Mouse (Mus musculus) lung, embryonic 15.5 days (tissue): ENCODE measurements at regions not wholly inside any gene's neighbourhood (a gene's known extent, or its start where the extent isn't known, plus 50 kb on each side); places are given as distances from the start of the nearest gene placed in this dataset.

Experiments used
- ATAC-seq: fragments of 200-750 bp; cut with Nextera tagmentation; 2 replicates; pipeline ENCODE4 v1.8.0; 2017; ENCODE audit warnings: moderate number of reproducible peaks, borderline replicate concordance; ENCODE audit not compliant: low FRiP score, low TSS enrichment; ENCODE audit errors: extremely low read depth
- H3K27ac ChIP-seq: fragments of 300-500 bp; sonication (generic); 2 replicates; pipeline ENCODE4 v1.5.1; 2015; ENCODE audit warnings: moderate library complexity, mild to moderate bottlenecking, inconsistent platforms
- H3K27me3 ChIP-seq: fragments of 300-500 bp; sonication (generic); 2 replicates; pipeline ENCODE4 v1.6.1; 2015; ENCODE audit warnings: inconsistent platforms
- H3K36me3 ChIP-seq: fragments of 300-500 bp; sonication (generic); 2 replicates; pipeline ENCODE4 v1.6.1; 2015; ENCODE audit warnings: inconsistent platforms
- H3K4me1 ChIP-seq: fragments of 300-500 bp; sonication (generic); 2 replicates; pipeline ENCODE4 v1.6.1; 2015; ENCODE audit warnings: inconsistent platforms
- H3K4me2 ChIP-seq: fragments of 300-500 bp; sonication (generic); 2 replicates; pipeline ENCODE4 v1.6.1; 2015; ENCODE audit warnings: inconsistent platforms, mild to moderate bottlenecking, moderate library complexity
- H3K4me3 ChIP-seq: fragments of 300-500 bp; sonication (generic); 2 replicates; pipeline ENCODE4 v1.5.1; 2015; ENCODE audit warnings: mild to moderate bottlenecking, inconsistent platforms
- H3K9ac ChIP-seq: fragments of 300-500 bp; sonication (generic); 2 replicates; pipeline ENCODE4 v1.6.1; 2015; ENCODE audit warnings: inconsistent platforms
- H3K9me3 ChIP-seq: fragments of 300-500 bp; sonication (generic); 2 replicates; pipeline ENCODE4 v1.6.1; 2016; ENCODE audit warnings: inconsistent platforms
- WGBS: fragments of 180-500 bp; shearing (Covaris S2); methylation state at CpG from one replicate; pipeline ENCODE4 v1.1.7; 2015; 5-methylcytosine and 5-hydroxymethylcytosine counted together

- Histone ChIP-seq H3K27me3 (no peaks in the 10 kb centered on the region), H3K36me3 (no peaks in the 10 kb centered on the region), H3K4me3 (no peak overlapping the region), H3K4me2 (no peak overlapping the region), H3K9me3 (no peaks in the 10 kb centered on the region), H3K27ac (no peak overlapping the region), H3K4me1 (no peaks in the 10 kb centered on the region; the same call in none of the 2 replicates), H3K9ac (no peak overlapping the region)
- ATAC-seq, result no peak
- WGBS, result 31% methylated on average over 11 of the region's 11 CpGs
These were observed 283.4 kb downstream of the Rps24 start for GRCm38 (mm10) chr14:24770015-24770977.

DNA sequence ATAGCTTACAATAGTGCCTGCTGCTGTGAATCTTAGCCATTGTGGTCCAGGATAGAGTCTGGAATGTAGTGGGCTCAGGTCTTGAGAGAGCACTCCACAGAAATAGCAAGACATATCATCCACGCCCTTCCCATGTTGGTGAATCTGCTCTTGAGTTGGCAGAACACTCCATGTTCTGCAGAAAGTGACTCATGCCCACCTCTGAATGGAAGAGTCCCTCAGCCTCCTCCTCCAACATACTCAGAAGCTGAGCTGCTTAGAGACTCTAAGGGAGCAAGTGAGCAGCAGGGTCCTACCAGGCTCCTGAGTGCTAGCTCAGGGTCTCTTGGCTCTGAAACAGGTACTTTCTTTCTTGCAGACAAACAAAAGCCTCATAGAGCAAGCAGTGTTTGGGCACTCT, 284.7 kb downstream of the Rps24 start:
- no peak overlapping the region for H3K4me2 ChIP-seq
- H3K27ac ChIP-seq, result no peak overlapping the region
- no peak overlapping the region for H3K4me3 ChIP-seq
- no peak for ATAC-seq
- H3K27me3 ChIP-seq, result no peaks in the 10 kb centered on the region
- 71% methylated on average over 1 of the region's 1 CpGs for WGBS
- no peak overlapping the region for H3K9ac ChIP-seq
- H3K36me3 ChIP-seq, result no peaks in the 10 kb centered on the region
- H3K9me3 ChIP-seq, result no peaks in the 10 kb centered on the region
- H3K4me1 ChIP-seq, result no peaks in the 10 kb centered on the region; the same call in none of the 2 replicates

DNA sequence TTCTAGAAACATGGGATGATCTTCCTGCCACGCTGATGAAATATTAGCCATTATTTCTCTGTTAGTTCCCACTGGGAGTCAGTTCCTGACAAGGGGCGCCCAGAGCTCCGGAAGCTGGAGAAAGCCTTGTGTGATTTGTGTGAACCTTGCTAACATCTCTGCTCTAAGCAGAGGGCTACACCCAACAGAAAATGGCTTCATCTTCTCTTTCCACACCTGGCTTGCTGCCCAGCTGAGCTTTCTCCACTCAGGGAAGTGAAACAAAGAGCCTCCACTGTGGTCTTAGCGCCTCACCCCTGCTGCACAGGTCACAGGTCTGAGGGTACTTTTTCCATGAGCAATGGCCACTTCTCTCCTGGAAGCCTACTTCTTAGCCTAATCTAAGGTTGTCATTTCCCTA, 285.2 kb downstream of the Rps24 start:
- 60% methylated on average over 4 of the region's 4 CpGs for WGBS
- no peaks in the 10 kb centered on the region; the same call in none of the 2 replicates for H3K4me1 ChIP-seq

DNA sequence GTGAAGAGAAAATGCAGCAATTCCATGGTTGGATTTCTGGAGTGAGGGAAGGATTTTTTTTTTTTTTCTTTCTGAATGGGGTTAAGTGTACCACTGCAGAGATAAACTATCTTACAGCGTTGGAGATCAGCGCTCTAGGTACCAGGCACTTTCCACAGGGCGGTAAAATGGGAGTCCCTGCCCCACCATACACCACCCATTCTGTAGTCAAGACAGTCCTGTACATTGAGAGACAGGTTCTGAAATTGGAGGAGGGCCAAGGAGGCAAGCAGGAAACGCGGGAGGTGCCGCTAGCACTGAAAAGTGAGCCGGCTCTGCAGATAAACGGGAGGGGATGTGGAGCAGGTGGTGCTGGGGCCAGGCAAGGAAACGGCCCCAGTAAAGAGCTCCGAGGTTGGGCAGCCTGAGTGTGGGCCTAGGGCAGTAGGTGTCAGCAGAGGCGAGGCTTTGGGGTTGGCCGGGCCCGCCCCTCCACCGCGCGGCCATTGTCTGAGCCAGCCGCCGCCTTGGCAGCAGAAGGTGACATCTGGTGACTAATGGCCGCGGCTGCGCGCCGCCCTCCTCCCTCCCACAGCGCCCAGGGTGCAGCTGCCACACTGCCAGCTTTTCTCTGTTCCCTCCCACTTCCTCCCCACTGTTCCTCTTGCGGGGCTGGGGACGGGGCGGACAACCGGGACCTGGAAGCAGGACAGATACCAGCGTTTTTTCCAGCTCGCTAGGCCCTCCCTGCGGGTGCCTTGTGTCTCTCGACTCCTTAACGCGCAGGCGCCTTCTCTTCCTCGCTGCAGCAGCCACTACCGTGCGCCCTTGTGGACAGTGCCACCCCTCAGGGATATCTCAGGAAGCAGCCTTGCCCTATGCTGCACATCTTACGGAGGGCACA, 292.1 kb downstream of the Rps24 start:
- peak overlapping the region; percentile 73 for H3K4me2 ChIP-seq
- H3K4me1 ChIP-seq, result peaks cover 18% of the 10 kb centered on the region
- peak overlapping the region; percentile 85 for H3K27ac ChIP-seq
- peak; percentile 95 for ATAC-seq
- H3K27me3 ChIP-seq, result no peaks in the 10 kb centered on the region
- WGBS, result 1% methylated on average over 39 of the region's 39 CpGs
- H3K4me3 ChIP-seq, result peak overlapping the region; percentile 49
- H3K36me3 ChIP-seq, result no peaks in the 10 kb centered on the region
- peak overlapping the region; percentile 49 for H3K9ac ChIP-seq
- no peaks in the 10 kb centered on the region for H3K9me3 ChIP-seq

More for the DNA sequence above, 285.2 kb downstream of the Rps24 start:
- Histone ChIP-seq H3K4me3 (no peak overlapping the region), H3K4me2 (no peak overlapping the region), H3K9me3 (no peaks in the 10 kb centered on the region), H3K9ac (no peak overlapping the region), H3K27me3 (no peaks in the 10 kb centered on the region), H3K27ac (no peak overlapping the region), H3K36me3 (no peaks in the 10 kb centered on the region)
- ATAC-seq, result no peak

- H3K4me1 ChIP-seq, result peaks cover 18% of the 10 kb centered on the region
- no peaks in the 10 kb centered on the region for H3K9me3 ChIP-seq
- 89% methylated on average over 3 of the region's 3 CpGs for WGBS
- no peak overlapping the region for H3K27ac ChIP-seq
- no peaks in the 10 kb centered on the region for H3K36me3 ChIP-seq
- H3K4me2 ChIP-seq, result no peak overlapping the region
- no peaks in the 10 kb centered on the region for H3K27me3 ChIP-seq
- no peak overlapping the region for H3K4me3 ChIP-seq
- H3K9ac ChIP-seq, result no peak overlapping the region
- ATAC-seq, result no peak
These were observed 294.7 kb downstream of the Rps24 start for GRCm38 (mm10) chr14:24781674-24782073.

- WGBS, result 67% methylated on average over 6 of the region's 6 CpGs
- Histone ChIP-seq H3K9me3 (no peaks in the 10 kb centered on the region), H3K4me2 (no peak overlapping the region), H3K27me3 (no peaks in the 10 kb centered on the region), H3K4me1 (peaks cover 12% of the 10 kb centered on the region), H3K4me3 (no peak overlapping the region), H3K9ac (no peak overlapping the region), H3K27ac (no peak overlapping the region), H3K36me3 (no peaks in the 10 kb centered on the region)
- ATAC-seq, result no peak
These were observed 297.0 kb downstream of the Rps24 start for GRCm38 (mm10) chr14:24783889-24784288.

DNA sequence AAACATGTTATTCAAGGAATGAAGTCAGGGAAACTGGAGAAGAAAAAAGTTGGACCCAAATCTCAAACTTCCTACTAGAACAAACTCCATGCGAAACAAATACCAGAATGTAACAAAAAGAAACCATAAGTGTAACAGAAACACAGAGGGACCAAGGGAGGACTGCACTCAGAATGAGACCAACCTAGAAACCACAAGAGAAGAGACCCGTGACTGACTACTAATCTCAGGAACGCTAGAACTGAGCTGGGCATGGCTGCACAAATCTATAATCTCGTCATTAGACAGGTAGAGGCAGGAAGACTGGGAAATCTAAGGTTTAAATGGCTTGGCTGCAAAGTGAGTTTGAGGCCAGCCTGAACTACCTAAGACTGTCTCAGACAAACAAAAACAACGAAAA, 298.5 kb downstream of the Rps24 start:
- WGBS, result 75% methylated on average over 5 of the region's 5 CpGs
- no peaks in the 10 kb centered on the region for H3K9me3 ChIP-seq
- no peak overlapping the region for H3K4me2 ChIP-seq
- H3K36me3 ChIP-seq, result no peaks in the 10 kb centered on the region
- no peak overlapping the region for H3K27ac ChIP-seq
- no peaks in the 10 kb centered on the region for H3K27me3 ChIP-seq
- no peak overlapping the region for H3K4me3 ChIP-seq
- no peak for ATAC-seq
- H3K4me1 ChIP-seq, result no peaks in the 10 kb centered on the region
- H3K9ac ChIP-seq, result no peak overlapping the region

GRCm38 (mm10) chr14:24793375-24794285, 306.7 kb downstream of the Rps24 start:
- H3K4me2 ChIP-seq, result no peak overlapping the region
- H3K9ac ChIP-seq, result no peak overlapping the region
- H3K27me3 ChIP-seq, result no peaks in the 10 kb centered on the region
- 47% methylated on average over 10 of the region's 10 CpGs for WGBS
- H3K27ac ChIP-seq, result no peak overlapping the region
- H3K36me3 ChIP-seq, result no peaks in the 10 kb centered on the region
- no peaks in the 10 kb centered on the region for H3K9me3 ChIP-seq
- no peak for ATAC-seq
- no peak overlapping the region for H3K4me3 ChIP-seq
- peaks cover 12% of the 10 kb centered on the region; the same call in 1 of the 2 replicates for H3K4me1 ChIP-seq

- Histone ChIP-seq H3K27ac (no peak overlapping the region), H3K9ac (no peak overlapping the region), H3K4me2 (no peak overlapping the region), H3K36me3 (no peaks in the 10 kb centered on the region), H3K9me3 (no peaks in the 10 kb centered on the region), H3K27me3 (no peaks in the 10 kb centered on the region), H3K4me1 (peaks cover 12% of the 10 kb centered on the region; the same call in 1 of the 2 replicates), H3K4me3 (no peak overlapping the region)
- no peak for ATAC-seq
- WGBS, result 47% methylated on average over 12 of the region's 12 CpGs
These were observed 307.5 kb downstream of the Rps24 start for GRCm38 (mm10) chr14:24794359-24794845.

GRCm38 (mm10) chr14:24797494-24797893, 310.6 kb downstream of the Rps24 start:
- H3K4me3 ChIP-seq, result no peak overlapping the region
- no peaks in the 10 kb centered on the region for H3K27me3 ChIP-seq
- no peak overlapping the region for H3K4me2 ChIP-seq
- H3K4me1 ChIP-seq, result peaks cover 12% of the 10 kb centered on the region; the same call in 1 of the 2 replicates
- ATAC-seq, result no peak
- H3K9ac ChIP-seq, result no peak overlapping the region
- no peaks in the 10 kb centered on the region for H3K9me3 ChIP-seq
- no peak overlapping the region for H3K27ac ChIP-seq
- no peaks in the 10 kb centered on the region for H3K36me3 ChIP-seq

GRCm38 (mm10) chr14:24798066-24798465, 311.1 kb downstream of the Rps24 start:
- Histone ChIP-seq H3K27ac (no peak overlapping the region), H3K4me1 (peaks cover 12% of the 10 kb centered on the region; the same call in 1 of the 2 replicates), H3K4me3 (no peak overlapping the region), H3K9ac (no peak overlapping the region), H3K4me2 (no peak overlapping the region), H3K9me3 (no peaks in the 10 kb centered on the region), H3K27me3 (no peaks in the 10 kb centered on the region), H3K36me3 (no peaks in the 10 kb centered on the region)
- WGBS, result 57% methylated on average over 4 of the region's 4 CpGs
- no peak for ATAC-seq
